21 mouse cellular contexts compared by ENCODE assay signal in the genomic region with DNA sequence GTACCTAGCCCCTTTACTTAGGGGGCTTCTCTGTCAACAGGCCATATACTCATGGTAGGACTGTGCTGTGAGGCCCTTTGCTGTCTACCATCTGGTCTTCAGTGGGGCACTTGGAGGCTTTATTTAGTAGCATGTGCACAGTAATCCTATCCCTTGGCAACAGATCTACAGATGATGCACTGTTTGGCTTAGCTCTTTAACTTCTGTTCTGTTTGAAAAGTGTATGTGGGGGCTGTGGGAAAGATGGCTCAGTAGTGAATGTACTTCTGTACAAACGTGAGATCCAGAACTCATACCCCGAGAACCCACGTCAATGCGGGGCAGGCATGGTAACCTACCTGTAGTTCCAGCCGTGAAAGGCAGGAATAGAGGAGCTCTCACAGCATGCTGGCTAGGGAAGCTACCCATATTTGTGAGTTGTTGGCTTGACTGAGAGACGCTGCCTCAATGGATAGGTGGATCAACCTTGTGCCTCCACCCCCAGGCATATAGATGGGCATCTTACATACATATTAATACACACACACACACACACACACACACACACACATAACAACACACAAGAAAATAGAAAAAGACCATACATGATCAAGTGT.
DNase-seq lines count a peak whose midpoint lies in the region; ATAC-seq lines count a peak whose summit lies in the region.
"Had no signal": no experiment of that assay in that cellular context is flagged by ENCODE, and none has a peak within 500 bp of the region (broad histone marks: within the 10 kb centered on the region; RNA-seq: fewer than 3 reads in every experiment).

No protein-coding gene starts in this region.

- no peaks in the 10 kb centered on the region for H3K4me1 ChIP-seq in hindbrain, embryonic 11.5 days (replicated peaks; ENCODE audit: control insufficient read depth, insufficient read depth, low read length)
- H3K4me1 ChIP-seq: forebrain, embryonic 10.5 days; heart, embryonic 10.5 days; midbrain, embryonic 10.5 days had no signal

- no peaks in the 10 kb centered on the region for H3K36me3 ChIP-seq in hindbrain, embryonic 11.5 days (ENCODE audit: control insufficient read depth, insufficient read depth, low read length)
- H3K36me3 ChIP-seq: forebrain, embryonic 10.5 days; heart, embryonic 10.5 days; midbrain, embryonic 10.5 days had no signal

- 89% methylated on average over 6 of the region's 6 CpGs for WGBS in hindbrain, embryonic 11.5 days

- H3K9ac ChIP-seq in hindbrain, embryonic 11.5 days (ENCODE audit: low read depth, low read length), result no peak overlapping the region
- H3K9ac ChIP-seq: forebrain, postnatal 0 days had no signal

- no peaks in the 10 kb centered on the region for H3K9me3 ChIP-seq in hindbrain, embryonic 11.5 days (ENCODE audit: control insufficient read depth, low read length)
- H3K9me3 ChIP-seq: forebrain, embryonic 10.5 days; heart, embryonic 10.5 days; midbrain, embryonic 10.5 days had no signal

- H3K4me3 ChIP-seq in hindbrain, embryonic 11.5 days (ENCODE audit: low read depth, low read length), result no peak overlapping the region
- H3K4me3 ChIP-seq: forebrain, embryonic 10.5 days; heart, embryonic 10.5 days; midbrain, embryonic 10.5 days had no signal

- H3K4me2 ChIP-seq in hindbrain, embryonic 11.5 days (replicated peaks; ENCODE audit: low read depth, low read length), result no peak overlapping the region

- H3K27ac ChIP-seq in hindbrain, embryonic 11.5 days (ENCODE audit: low read depth, low read length), result no peak overlapping the region
- H3K27ac ChIP-seq: forebrain, embryonic 10.5 days; heart, embryonic 10.5 days; hindbrain, postnatal 0 days; midbrain, embryonic 10.5 days had no signal

- ATAC-seq in hindbrain, embryonic 11.5 days (ENCODE audit: low FRiP score), result no peak
- ATAC-seq: forebrain, postnatal 0 days; hindbrain, postnatal 0 days; intestine, embryonic 16.5 days had no signal

- DNase-seq in heart, adult 11 months, result peak; percentile 71
- no peak for DNase-seq in heart, adult 9 months (ENCODE audit: low spot score in 2 of 2)
- DNase-seq in cerebellum, adult 9-11 months, result peak; percentile 20
- DNase-seq in cerebellum, postnatal 14 days, result peak; percentile 29 to 58
- DNase-seq in layer of hippocampus, adult 9-10 months (ENCODE audit: low spot score), result peak; percentile 40
- no peak for DNase-seq in thymus, postnatal 0 days (ENCODE audit: low spot score)
- DNase-seq in hindbrain, embryonic 11.5 days (ENCODE audit: low spot score), result no peak
- DNase-seq: adrenal gland, adult 2 months; forebrain, postnatal 0 days; gastrocnemius, postnatal 36 days; heart, postnatal 4 days; kidney, adult 9 months; kidney, postnatal 14 days; lung, postnatal 4 days; spleen, adult 18-20 months; thymus, postnatal 25 days had no signal

- no peaks in the 10 kb centered on the region for H3K27me3 ChIP-seq in hindbrain, embryonic 11.5 days (ENCODE audit: control insufficient read depth, insufficient read depth, low read length)

Comparison
In these comparisons a context has a peak if more than half of its experiments do, and no peak if none do; other contexts are left out.
1. DNase-seq: peak in heart, adult 11 months (single experiment), cerebellum, adult 9-11 months (single experiment), cerebellum, postnatal 14 days (2 of 2) and layer of hippocampus, adult 9-10 months (single experiment); none in heart, adult 9 months (0 of 2), thymus, postnatal 0 days (single experiment) and hindbrain, embryonic 11.5 days (single experiment).